Mouse (Mus musculus): ENCODE measurements around the gene 4933402N03Rik.

- no peak for TF ChIP-seq CTCF (IDR thresholded peaks at IDR 0.05; ENCODE audit: borderline replicate concordance, extremely low read depth, insufficient read depth, insufficient read length)
- TF ChIP-seq POLR2A (IDR thresholded peaks at IDR 0.05; ENCODE audit: borderline replicate concordance, extremely low read depth, insufficient read depth, insufficient read length, poor library complexity, severe bottlenecking) = no peak
Measured at GRCm38 (mm10) chr7:131130021-131130420, 16.1 kb downstream of the 4933402N03Rik start.
